Mouse (Mus musculus) cerebellum, postnatal 36 days (tissue): ENCODE measurements at regions not wholly inside any gene's neighbourhood (a gene's known extent, or its start where the extent isn't known, plus 50 kb on each side); places are given as distances from the start of the nearest gene placed in this dataset.
"Not testable (repeated sequence)": the region's sequence is repeated elsewhere in the genome, so short reads cannot be mapped to it uniquely, and the experiment has no call there.

Experiments
- DNase-seq, 2 experiments: peaks; one replicate each; pipeline ENCODE4 v3.0.0; 2021 to 2022; ENCODE audit warnings: mixed read lengths in 2 of 2

DNA sequence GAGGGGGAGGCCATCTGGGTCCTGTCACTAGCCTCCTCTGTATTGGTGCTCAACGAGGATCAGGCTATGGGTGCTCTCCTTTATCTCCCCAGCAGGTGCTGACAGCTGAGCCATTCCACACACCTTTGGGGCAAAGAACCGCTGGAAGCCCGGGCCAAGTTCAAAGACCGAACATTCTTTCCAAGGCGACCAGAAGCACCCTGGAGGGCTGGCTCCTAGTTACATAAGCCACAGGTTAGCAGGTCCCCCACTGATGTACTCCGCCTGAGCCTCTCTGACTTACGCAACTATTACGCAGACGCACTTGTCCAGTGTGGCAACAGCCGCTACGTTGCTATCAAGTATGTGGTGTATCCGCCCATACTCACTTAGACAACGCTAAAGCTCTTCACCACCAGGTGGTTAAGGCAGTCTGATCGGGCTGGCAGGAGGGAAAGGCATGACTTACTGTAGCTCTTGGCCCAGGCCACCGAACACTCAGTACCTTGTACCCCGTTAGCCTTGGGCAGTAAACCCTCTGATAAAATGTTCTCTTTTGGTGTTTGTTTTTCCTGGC is 69.2 kb downstream of the Gm33543 start:
- DNase-seq: peak in 1 of 2 experiments; percentile 24

DNA sequence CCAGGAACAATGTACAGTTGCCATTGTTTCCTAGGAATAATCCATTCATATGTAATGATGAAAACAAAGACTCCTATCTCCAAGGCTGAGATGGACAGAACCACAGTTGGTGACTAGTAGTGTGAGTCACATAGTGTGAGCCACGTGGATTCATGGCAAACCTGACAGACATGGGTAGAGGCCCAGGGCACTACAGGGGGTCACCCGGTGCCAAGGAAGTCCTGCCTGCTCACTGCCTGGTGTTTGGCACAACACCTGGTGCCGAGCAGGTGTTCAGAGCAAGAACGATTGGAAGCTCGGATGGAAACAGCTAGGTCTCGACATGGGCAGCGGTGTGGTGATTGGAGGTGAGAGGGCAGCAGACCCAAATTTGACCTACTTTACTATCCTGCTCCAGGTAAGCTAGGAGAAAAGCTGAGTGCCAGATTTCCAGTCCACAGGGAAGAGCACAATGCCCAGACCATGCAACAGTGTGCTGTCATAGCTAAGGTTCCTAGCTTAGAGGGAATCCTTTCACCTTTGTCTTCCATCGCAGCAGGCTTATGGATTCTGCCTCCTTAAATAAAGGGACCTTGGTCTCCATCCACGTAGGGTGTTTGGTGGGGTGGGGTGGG is 69.8 kb downstream of the Gm33543 start:
- DNase-seq: peak; percentile 81 to 83

DNA sequence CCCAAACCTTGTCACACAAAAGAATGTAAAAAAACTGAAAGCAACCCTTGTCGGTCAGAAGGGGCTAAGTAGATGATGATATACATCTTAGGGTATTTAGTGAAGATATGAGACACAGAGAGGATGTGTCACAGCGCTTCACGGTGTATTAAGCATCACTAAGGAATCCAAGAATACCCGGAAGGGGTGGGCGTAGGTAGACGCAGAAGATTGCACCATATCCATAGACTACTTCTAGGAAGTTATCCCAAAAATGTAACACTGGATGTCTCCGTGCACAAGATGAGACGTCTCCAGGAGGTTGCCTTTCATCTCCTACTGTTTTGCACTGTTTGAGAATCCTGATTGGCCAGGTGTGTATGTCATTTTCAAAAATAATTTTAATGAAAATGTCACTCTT is 73.8 kb downstream of the Gm33543 start:
- DNase-seq: no peak

DNA sequence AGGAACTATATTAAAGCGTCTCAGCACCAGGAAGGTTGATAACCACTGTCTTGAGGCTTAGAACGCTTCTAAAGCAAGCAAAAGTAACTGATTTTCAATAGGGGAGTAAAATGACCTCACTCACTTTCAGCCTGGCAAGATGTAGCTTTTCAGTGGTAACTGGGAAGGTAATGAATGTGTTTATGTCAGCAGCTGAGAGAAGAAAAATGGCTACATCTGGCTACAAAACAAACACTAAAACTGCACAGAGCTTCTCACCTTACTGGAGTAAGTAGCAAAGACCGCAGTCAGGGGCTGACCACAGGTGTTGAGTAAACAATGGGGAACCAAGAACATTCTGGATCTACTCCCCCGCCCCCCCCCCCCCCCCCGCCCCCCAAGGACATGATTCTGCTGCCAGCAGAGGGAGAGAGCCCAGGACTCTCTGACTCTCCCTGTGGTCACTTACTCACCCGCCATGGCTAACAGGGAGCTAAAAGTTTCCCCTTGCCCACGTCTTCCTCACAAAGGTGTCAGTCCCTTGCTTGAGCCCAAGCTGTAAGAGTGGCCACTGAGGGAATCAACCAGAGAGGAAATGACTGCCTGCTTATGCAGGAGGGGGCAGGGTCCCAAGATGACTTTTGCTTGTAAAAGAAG is 75.1 kb downstream of the Gm33543 start:
- DNase-seq: no peak

DNA sequence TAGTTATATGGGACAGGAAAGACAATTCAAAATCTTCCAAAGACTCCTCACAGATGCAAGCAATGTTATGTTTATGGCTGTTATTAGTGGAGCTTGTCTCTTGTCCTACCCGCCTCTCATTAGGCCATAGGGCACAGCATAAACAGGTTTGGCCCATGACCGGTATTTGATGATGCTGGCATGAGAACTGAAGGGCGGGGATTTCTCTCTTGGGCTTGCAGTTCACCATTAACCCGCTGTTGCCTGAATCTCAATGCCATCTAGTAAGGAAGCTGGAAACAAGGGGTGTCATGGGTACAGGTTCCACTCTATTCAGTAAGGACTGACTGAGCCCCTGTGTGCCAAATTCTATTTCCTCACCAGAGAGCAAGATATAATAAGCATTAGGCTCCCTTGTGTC is 78.6 kb downstream of the Gm33543 start:
- no peak for DNase-seq

DNA sequence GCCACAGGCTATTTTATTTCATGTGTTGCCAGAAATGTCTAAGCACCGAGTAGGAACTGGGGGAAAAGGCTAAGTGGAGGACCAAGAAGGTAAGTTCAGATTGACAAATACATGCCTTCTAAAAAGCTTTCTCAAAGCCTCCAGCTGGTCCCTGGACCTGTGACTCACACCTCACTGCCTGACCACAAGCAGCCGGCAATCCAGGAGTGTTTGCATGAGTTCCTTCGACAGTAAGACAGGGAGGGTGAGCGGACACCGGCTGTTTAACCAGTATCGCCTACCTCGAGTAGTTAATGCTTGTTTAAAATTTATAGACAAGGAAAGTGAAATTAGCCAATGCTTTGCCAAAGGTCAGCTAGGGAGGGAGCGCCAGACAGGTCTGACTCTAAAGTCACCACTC is 80.1 kb downstream of the Gm33543 start:
- DNase-seq: no peak

DNA sequence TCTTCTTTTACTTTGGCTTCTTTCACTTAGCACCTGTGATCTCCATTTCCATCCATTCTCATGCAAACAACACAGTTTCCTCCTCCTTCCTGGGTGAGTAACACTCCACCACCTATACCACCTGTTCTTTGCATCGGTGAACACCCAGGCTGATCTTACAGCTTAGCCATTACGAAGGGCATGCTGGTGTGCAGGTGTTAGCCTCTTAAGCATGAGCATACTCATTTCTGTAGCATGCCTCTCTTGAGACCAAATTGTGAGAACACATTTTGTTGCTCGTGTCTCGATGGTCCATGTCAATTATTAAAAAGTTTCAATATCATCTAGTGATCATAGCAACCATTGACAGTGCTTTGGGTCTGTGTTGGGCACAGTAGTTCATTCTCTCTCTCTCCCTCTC is 80.8 kb downstream of the Gm33543 start:
- no peak for DNase-seq

DNA sequence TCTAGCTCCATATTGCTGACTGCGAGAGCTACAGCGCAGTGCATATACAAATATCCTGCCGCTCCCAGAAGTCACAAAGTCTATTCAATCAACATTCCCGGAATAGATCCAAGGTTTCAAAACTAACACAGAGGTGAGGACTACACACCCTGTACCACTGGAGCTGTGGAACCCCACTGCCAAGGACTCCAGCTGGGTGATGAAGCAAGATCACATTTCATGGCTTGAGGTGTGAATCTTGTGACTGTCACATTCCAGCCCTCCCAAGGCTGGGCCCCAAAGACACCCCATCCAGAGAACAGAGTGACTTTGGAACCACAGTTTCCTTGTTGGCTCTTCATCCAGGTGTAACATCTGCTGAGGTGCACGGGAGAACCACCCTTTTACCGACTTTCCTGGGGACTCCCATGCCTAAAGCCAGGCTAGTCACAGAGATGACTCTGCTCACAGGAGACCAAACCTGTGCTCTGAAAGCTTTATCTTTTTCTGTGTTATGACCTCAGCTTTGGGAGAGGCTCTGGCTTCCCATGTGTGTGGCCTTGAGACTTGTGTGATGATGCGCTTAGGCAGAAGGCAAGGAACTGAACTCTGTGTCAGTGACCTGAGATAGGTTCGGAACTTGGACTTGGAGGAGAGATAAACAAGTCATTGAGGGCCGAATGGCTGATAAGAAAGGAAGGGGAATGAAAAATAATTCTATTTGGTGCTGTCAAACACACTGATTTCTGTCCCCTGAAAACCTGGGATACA is 82.4 kb downstream of the Gm33543 start:
- DNase-seq: no peak

DNA sequence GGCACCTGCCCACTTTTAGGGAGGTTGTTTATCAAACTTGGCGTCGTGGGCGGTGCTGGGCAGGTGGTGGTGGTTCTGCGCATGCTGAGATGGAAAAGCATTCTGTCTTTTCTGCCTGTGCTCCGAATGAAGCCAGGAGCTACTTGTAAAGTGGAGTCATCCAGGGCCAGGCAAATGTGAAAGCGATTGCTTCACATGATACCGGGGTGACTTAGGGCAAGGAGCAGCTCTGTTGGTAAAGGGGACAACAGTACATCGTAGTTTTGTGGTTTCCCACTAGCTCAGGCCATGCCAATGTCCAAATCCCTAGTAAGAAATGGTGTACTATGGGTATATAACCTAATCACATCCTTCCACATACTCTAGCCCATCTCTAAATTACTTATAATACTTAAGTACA is 84.5 kb downstream of the Gm33543 start:
- DNase-seq: no peak

DNA sequence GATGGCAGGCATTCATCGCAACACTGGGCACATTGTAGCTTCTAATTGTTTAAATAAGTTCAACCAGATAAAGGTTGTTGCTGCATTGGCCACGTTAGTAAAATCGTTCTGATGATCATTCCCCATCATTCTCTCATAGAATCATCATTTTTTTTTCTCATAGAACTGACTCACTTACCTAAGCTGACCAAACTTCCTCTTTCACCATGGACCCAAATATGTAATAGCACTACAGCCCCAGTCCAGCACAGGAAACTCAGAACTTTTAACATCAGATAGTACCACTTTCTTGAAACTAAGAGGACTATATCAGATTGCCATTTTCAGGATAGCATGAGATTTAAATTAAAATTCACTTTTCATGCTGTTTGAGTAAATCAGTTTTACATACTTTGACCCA is 82.2 kb upstream of the Anapc15-ps start:
- DNase-seq: no peak

DNA sequence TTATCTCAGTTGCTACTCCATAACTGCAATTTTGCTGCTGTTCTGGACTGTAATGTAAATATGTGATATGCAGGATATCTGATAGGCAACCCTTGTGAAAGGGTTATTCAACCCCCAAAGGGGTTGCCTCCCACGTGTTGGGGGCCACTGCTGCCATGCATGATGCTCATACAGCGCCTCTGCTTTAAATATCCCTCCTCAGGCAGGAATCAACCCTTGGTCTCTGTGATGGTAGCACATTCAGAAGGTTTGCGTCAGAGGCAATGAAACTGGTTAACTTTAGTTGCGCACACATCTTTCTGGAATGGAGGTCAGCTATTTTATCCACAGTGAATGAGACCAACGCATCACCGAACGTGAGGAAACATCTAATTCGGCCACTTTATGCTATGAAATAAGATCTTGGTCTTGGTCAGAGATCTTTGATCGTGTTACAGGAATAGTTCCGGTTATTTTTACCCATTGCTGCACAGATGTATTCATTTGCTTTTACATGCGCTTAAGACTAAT is 80.2 kb upstream of the Anapc15-ps start:
- DNase-seq: no peak

DNA sequence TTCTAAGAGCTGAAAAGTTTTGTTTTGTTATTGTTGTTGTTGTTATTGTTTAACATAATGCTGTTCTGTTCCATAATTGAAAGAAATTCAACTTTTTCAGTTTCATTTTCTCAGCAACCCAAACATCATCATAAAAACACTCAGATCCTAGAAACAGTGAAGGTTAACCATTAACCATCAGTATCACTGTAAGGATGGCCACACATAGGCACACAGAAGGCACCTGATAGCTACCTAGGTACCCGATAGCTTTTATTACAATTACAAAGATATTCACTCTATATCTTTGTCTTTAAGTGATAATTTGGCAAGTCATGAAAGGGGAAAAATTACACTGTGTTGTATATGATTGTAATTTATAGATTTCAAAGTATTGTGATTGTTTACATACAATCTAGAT is 75.1 kb upstream of the Anapc15-ps start:
- DNase-seq: no peak

DNA sequence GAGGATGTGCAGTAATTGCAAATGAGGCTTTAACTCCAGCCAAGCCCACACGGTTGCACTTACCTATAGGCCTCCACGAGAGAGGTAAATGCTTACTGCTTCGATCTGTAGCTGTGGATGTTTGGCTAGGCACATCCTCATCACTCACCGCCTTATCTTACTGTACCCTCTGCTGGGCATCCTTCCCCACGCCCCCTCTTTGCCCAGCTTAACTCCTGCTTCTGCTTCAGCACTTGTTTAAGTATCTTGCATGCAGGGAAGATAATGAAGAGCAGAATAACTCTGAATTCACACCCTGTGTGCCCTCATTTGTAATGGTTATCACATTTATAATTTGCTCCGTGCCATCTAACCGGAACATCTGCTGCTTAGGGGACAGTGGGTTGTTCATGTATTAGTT is 74.7 kb upstream of the Anapc15-ps start:
- no peak for DNase-seq

DNA sequence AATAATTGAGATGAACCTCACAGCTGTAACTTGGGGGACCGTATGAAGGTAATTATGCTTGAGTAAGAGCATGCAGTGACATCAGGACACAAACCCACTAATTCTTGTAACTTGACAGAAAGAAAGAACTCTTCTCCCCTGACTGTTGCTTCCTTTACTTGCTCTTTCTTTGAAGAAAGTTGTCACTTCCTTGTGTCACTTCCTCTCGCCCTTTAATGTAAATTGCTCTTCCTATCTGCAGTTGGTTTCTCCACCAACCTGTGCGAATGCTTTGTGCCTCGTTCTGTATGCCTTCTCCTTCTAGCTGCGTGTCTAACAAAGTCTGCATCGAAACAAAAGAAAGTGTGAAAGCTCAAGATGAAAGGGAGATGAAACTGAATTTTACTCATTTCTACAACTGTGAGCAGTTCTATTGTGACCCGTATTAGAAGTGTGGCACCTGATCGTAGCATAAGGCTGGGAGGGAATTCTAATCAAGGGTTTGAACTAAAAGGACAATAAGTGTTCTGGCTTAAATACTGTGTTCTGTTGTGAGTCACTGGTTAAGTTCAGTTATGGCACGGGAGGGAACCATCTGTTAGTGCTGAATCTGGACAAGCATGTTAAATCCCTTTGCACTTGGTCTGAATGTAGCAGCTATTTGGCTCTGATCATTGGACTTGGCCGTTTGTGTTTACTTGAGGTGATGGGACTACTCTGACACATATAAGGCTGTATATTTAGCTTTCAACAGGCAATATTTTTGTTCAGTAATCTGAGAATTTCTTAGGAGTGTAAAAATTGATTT is 72.8 kb upstream of the Anapc15-ps start:
- DNase-seq: peak in 1 of 2 experiments; percentile 21

DNA sequence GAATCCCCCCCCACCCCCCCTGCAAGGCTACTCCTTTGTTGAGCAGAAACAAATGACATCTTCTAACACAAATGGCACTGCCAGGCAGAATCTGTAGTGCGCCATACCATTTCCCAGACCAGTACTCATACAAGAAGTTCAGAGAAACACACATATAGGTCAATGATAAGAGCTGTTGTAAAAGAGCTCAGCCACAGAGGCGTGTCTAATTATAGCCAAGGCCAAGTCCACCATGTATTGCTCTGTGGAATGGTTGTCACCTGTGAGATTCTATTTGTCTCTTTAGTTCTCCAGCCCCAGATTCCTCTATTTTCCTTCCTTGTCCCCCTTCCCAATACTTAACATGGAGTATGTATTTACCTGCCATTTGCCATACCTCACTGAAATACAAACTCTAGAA is 72.0 kb upstream of the Anapc15-ps start:
- DNase-seq: no peak

DNA sequence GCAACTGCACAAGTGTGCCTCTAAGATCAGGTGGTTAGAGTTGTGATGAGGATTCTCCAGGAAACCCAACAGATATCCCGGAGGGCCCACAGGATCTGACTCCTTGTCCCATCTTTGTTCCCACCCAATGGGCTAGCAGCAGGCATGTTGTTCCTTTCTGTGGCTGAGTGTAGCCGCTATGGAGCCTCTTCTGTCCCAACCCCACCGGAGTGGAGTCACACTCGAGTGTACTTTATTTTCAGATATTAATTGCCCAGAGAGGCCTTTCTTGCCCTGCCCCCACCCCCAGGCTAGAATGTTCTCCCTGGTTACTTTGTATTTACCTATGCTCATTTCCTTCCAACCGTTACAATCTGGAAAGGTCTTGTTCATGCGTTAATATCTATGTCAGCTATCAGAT is 70.4 kb upstream of the Anapc15-ps start:
- no peak for DNase-seq

DNA sequence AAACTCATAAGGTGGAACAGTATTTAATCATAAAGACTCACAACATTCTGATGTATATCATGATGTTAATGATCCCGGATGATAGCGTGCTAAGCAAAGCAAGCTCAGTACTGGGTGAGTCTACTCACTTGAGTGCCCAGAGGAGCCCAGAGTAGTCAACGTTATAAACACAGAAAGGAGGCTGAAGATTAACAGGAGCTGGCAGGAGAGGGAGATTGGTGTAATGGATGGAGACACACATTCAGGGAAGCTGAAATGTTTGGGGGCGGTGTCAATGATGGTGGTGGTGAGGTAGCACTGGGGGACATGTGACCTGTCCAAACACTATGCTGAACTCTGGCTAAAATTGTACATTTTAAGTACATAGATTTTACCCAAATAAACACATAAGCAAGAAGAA is 66.2 kb upstream of the Anapc15-ps start:
- DNase-seq: no peak

DNA sequence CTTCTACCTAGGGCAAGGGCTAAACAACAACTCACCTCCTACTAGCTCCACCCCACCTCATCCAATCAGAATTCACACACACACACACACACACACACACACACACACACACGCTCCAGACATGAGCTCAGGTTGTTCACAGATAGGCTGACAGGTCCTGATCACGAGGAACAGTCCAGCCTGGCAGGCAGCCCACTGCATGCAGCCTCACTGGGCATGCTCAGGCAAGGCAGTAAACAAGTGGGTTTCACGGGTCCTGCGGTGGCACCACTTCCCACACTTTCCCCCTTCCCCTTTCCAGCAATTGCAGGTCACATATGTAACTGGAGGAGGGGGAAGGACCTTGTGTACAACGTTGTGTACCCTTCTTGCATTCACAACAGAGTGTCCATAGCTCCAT is 63.5 kb upstream of the Anapc15-ps start:
- not testable (repeated sequence) for DNase-seq

DNA sequence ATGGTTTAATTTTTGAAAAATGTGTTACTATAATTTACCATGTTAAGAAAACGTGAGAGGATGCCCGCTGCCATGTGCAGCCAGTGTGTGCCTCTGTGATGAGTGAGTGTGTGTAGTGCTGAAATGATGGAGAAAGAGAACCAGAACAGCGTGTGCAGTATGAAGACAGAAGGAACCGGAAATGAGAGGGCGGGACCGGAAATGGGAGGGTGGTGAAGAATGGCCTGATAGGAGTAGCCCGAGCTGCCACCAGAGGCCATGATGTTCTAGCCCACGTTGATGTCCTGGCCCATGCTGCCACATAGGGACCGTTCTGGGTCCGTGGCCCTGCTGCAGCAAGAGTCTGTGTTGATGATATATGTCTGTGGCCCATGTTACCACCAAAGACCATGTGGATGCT is 57.8 kb upstream of the Anapc15-ps start:
- DNase-seq: no peak

DNA sequence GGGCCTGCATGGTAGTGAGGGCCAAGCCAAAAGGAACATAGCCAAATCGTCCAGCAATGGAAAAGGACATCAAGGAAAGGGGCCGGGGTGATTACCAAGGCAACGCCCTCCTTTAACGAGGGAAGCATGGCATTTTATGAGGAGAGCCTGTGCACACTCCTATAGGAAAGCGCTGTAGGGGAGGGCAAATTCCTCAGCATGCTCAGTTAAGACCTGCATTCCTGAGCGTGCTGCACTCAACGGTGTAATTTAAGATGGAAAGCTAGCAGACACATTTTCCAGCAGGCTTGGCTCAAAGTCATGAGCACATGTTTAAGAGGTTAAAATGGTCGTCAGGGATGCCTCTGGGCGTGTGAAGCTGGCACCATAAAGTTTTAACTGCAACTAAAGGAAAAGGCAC is 56.6 kb upstream of the Anapc15-ps start:
- DNase-seq: no peak

DNA sequence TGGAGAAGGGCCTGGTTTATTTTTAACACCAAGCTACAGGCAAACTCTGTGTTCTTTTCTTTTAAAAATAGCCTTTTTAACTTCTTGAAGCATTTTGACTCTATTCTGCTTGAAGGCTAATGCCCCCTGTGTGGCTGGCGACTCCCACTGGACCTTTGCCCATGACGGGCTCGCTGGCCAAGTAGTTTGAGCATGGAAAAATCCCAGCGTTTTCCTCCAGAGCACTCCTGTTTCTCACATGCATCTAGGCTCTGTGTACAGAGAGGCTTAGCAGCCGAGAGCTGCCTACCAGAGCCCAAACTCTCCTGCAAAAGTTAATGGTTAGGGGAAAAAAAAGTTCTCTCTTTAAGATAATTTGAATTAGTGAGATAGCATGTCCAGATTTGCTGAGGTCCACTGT is 52.7 kb upstream of the Anapc15-ps start:
- peak; percentile 79 to 83 for DNase-seq

DNA sequence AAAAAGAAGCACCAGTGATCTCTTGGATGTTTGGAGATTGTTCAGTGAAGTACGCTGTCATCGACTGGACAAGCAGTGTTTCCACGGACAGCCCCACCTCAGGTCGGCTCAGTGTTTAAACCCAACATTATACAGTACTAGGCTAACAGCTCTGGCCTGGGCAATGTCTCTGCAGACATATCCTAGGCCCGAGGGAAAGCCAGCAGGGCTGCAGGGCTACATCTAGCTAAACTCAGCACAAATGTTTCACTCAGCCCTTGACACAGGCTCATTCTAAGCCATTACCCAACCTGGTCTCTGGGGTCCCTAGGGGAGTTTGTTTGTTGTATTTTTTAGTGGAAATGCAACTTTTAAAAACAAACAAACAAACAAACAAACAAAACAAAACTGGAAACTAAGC is 52.1 kb upstream of the Anapc15-ps start:
- peak in 1 of 2 experiments; percentile 13 for DNase-seq
